Mouse (Mus musculus) kidney, postnatal 4 days (tissue): ENCODE data around the gene Hspa14.

Experiments
- DNase-seq, 2 experiments: peaks; one replicate each; pipeline ENCODE4 v3.0.0; 2021; ENCODE audit warnings: mixed read lengths in 2 of 2

Hspa14 gene

DNA sequence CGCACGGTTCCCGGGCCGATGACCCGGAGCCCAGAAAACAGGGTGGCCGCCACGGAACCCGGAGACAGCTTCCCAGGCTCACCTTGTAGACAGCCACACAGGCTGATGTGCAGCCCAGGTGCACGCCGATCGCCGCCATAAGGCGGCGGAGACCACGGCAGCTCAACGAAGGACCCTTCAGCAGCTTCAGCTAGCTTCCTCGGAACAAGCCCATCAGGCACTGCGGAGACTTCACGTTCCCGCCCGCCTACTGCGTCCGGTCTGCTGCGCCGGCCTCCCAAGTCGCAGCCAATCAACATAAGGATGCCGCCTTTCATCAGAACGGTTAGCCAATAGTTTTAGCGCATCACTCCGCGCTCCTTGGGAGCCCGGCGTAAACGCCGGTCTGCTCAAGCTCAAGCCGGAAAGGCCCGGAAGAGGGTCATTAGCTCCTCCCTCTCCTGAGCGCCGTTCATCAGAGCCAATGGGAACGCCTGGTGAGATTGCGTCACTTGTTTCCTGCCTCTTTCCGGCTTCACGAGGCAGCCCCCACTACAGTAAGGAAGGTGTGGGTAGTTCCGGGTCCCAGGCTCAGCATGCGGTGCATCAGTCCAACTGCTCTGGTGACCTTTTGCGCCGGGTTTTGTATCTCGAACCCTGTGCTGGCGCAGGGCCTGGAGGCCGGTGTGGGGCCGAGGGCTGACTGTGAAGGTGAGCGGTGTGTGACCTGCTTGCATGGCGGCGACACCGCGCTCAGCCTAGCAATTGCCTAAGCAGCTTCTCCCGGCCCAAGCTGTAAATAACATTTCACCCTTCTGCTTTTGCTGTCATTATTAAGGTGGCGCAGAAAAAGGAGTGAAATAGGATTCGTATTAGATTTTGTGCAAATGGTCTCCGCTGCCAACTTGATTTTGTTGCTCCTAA is at the start of gene Hspa14, which contains the start of the genes Gm45902 and Cdnf:
TSS of gene Hspa14 (minus strand) at position 263 of the 903 bp plus-strand sequence.
TSS of gene Gm45902 (minus strand) at position 239 of the 903 bp plus-strand sequence.
TSS of gene Cdnf (plus strand) at position 479 of the 903 bp plus-strand sequence.
- DNase-seq, result peak; percentile 93 to 96

DNA sequence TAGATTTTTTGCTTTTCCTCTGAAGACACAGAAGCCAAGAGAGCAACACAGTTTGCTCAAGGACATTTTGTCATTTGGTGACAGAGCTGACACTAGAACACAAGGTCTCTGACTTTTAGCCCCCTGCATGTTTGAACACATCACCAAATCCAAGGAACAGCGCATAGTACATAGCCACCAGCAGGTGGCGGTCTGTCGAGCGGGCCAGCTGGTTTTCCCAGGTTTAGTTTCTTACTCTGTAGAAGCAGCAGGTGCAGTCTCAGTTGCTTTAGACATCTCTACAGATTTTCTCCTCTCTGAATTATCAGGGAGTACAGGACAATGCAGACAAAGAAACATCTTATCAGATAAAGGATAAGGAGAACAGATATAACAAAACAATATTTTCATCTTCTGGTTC is 34.0 kb upstream of the Hspa14 start:
- DNase-seq, result peak; percentile 73 to 75

DNA sequence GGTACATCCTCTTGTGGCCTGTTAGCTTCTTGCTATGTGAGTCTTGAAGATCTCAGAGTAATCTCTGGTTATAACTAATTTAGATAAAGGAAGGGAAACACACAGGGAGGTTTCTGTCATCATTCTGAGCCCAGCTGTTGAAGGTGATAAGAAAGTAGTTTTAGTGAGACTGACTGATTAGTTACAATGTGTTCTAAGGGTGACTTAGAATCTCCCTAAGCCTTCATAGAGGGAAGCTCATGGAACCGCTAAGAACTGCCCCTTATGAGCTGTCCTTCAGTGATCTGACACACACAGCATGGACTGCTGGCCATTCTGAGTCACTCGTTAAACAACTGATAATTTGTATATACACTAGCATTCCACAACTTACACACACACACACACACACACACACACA is 33.4 kb upstream of the Hspa14 start:
- no peak for DNase-seq

DNA sequence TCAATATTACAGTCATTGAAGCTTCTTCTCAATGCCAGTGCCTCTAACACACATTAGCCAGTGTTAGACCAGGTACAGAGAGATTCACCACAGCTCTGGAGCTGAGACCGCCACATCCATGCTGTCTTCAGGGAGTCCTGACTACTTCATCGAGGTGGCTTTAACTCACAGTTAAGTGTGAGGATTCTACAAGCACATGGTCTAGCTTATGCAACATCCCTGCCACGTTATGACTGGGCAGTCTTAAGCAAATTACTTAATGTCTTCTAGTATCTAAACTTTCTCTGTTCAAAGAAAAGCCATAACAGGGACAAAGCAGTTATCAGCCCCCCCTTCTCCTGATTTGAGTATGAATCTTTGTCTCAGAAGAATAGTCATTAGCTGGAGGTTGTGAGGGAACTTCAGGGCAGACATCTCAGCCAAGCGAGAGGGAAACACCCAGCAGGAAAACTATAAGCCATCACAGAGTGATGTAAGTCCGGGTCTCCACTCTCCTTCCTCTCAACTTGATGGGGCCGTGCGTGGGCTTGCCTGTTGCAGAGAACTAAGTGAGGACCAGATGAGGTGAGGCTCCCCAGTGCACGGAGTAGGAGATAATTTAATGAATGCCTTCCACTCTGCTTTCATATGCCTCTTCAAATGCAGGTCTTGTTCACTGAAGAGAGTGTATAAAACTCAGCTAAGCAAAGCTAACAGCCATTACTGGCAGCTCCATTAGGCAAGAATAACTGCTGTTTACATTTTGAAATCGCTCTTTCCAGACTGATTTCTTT is 28.9 kb upstream of the Hspa14 start:
- no peak for DNase-seq

DNA sequence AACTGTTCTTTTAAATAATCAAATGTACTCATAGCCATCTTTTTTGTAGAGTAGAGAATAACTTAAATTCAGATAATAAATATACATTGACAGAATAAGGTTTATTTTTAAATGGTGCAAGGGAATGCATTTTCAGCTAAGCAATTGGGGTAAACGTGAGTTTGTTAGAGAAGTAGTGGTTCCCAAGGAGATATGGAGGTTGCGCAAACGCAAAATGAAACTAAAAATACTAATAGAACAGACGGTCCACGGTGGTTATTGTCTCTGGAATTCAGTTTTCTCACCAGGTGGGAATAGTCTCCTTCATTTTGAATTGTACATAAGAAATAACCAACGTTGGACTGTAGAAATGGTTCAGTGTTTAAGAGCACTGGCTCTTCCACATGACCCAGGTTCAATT is 13.7 kb upstream of the Hspa14 start:
- no peak for DNase-seq

DNA sequence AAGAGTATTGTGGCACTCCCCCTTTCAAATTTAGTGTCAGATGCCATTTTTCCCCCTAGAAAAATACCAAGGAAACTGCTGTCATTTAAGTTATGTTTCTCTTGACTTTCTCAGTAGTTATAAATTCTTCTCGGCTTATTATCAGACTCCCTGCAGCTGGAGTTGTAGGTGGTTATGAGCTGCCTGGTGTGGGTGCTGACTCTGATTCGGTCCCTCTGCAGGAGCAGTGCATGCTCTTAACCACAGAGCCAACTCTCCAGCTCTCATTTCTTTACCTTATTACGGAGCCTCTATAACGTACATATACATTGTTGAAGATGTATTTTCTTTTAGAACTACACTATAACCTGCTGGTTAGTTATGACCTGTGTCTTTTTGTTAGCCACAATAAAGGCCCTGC is 9.9 kb upstream of the Hspa14 start:
- no peak for DNase-seq

DNA sequence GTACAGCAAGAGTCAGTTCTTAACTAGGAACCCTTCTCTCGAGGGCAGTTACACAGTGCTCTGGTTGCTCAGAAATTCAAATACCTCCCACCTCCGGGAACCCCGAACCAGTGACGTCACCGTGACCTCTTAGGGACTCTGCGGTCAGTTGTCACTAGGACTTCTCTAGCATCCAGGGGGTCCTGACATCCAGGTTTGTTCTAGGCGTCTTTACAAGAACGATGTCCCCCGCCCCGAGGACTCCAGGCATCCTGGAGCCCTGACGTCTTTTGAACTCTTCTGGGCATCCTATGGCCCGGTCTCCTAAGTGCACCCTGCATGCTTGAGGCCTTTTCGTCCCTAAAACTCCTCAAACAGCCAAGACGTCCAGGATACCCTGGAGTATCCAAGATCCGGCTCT is 538 bp downstream of the Hspa14 start:
- peak; percentile 38 to 46 for DNase-seq

DNA sequence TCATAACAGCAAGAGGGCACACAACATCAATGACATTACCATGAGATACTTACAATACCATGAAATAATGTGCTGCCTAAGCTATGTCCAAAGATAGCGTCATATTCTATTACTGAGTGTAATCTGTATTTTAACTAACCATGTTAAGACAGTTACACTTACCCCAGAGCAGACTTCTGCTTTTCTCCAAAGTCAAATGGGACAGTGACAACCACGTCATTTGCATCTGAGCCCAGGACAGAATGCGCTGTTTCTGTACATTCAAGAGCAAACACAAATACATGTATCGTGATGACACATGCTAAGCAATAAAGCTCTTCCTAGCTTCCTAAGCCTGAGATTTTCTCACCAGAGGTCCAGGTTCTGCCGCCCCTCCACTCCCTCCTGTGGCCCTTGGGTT is 11.7 kb downstream of the Hspa14 start:
- no peak for DNase-seq

DNA sequence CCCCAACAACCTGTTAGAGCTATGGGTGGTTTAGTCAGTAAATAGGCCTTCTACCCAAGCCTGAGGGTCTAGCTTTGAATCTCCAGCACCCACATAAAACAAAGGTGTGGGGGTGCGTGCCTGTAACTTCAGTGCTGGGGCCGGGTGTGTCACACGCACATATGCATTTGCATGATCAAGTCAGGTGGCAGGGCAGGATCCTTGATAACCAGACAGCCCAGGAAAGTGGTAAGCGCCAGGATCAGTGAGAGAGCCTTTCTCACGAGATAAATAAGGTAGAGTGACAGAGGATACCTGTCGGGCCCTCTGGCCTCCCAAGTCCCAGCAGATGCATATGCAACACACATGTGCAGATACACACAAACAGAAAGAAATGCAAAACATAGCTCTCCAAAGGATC is 13.1 kb downstream of the Hspa14 start:
- no peak for DNase-seq

DNA sequence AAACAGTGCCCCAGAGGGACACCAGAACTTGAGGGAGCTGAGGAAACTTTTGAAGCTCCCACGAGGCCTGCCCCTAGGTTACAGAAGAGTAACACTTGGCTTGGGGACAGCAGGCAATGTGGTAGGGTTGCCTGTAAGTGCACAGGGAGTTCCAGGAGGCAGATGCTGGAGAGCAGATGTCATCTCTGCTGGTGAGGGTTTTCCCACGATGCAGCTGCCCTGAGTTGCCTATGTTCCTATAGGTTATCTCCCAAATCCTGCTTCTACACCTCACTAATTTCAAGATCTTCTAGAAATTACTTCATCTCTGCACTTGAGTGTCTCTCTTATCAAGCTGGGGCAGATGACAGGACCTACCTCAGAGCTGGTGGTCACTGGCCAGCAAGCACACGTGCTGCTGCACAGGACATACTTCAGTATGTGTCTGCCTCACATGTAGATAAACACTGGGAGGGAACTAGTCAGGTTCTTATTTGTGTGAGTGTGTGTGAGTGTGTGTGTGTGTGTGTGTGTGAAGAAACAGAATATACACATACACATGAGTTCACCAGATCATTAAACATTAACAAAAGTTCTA is 18.7 kb downstream of the Hspa14 start:
- DNase-seq, result no peak

DNA sequence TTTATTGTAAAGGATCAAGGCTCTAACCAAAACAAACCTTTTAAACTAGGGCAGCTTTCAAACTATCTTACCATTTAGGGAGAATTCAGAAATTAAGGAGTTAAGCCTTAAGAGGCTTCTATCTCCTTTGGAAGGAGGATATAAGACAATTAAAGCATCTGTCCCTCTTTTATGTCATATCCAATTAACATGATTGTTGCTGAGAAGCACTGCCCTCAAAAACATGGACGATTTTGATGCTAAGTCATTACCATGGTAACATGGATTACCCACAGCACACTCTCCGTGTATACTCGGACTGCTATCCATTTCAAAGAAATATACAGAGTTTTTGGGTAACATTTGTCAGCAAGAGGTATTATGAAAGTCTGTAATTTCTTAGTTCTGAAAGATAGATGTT is 22.8 kb downstream of the Hspa14 start:
- no peak for DNase-seq

DNA sequence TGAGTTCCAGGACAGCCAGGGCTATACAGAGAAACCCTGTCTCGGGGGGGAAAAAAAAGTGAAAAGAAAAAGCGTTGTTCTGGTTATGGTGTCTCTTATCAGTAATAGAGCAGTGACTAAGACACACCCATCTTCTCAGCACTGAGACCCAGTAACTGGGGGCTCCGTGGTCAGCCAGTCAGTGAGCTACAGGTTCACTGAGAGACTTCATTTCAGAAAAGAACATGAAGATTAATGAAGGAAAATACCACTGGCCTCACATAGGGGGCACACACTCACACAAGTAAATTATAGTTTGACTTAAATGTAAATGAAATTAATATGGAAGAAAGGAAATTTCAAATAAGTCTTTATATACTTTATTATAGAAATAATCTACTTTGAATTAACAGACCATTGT is 32.4 kb downstream of the Hspa14 start:
- DNase-seq, result no peak

DNA sequence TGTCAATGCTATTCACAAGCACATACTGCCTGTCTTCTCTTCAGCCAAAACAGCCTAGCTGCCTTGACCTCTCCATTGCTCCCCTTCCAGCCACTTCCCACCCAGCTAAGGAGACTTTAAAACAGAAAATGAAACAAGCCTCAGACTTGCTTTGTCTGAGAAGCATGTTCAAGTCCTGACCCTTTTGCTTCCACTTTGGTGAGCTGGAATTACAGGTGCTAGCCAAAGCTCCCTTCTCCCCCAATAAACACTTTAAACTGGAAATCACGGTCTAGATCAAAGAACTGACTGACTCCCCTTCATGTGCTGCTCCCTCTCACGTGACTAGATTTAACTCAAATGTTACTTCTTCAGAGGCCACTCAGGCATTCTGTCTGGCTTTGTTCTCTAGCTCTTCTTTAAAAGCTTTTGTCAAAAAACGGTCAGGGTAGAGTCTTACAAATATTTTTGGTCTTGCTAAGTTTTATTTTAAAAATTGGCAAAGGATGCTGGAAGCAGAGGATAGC is 36.8 kb downstream of the Hspa14 start:
- DNase-seq, result no peak

DNA sequence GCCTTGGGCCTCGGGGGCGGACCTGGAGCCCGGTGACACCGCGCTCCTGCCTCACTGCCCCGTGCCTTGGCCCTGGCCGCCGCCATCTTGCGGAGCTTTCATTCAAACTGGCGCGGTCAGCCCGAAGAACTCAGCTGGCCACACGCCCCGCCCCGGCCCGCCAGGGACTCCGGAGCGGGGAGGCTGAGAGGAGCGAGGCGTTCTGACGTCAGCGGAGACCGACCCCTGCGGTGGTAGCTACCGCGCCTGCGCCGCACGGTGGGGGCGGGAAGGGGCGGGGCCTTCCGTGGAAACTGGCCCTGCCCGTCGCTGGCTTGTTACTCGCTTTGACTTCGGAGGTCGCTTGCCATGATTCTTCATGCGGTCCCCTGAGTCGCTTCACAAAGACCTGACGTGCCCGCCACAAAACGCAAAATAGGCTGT is 37.7 kb downstream of the Hspa14 start, which contains the start of gene Suv39h2:
TSS of gene Suv39h2 (minus strand) at position 171 of the 423 bp plus-strand sequence.
- peak; percentile 99 for DNase-seq

DNA sequence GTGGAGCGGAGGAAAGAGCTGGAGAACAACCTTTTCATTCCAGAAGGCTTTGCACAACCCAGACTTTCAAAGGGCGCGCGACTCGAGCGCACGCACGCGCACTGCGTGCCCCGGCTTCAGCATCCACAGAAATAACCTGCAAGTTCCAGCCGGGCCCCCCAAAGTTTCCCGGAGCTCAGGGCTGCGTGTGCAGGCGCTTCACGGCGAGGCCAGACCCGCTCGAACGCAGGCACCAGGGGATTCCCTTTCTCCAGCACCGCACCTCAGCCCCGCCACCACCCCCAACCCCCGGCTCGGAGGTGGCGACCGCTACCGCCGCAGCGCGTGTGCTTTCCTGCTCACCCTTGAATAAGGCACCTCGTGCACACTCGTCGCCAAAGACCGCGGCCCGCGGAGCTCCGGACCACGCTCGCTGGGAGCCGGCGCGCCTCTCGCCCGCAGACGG is 38.2 kb downstream of the Hspa14 start:
- peak; percentile 71 to 80 for DNase-seq

DNA sequence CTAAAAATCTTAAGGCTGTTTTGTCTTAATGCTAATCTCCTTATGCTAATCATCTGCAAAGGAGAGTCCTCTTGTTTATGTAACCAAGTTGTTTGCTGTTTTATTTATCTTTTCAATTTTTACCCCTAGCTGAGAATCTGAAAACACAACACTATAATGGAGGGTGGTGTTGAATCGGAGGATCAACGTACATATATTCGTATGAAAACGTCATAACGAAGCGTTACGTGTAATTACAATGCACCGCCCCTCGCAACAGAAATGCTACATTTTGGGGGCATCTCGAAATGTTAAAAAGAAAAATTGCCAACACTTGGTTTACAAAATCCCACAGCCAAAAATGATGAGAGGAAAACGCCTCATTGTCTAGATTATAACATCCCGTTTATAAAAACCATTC is 38.7 kb downstream of the Hspa14 start:
- no peak for DNase-seq

DNA sequence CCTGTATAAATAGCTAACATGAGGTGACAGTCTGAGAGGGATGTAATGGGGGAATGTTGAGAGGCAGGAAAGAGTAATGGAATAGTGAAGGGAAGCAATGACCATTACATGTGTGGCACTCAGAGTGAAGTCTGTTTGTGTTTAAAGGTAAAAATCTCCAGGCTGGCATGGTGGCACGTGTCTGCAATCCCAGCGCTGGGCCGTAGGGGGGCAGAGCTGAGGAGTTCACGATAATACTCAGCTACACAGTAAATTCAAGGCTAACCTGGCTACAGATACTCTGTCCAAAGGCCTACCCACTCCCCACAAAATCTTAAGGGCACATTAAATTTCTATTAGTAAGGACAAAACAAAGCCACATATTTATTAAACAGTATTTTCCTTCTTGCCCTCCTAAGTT is 56.0 kb downstream of the Hspa14 start:
- DNase-seq, result peak in 1 of 2 experiments; percentile 6

DNA sequence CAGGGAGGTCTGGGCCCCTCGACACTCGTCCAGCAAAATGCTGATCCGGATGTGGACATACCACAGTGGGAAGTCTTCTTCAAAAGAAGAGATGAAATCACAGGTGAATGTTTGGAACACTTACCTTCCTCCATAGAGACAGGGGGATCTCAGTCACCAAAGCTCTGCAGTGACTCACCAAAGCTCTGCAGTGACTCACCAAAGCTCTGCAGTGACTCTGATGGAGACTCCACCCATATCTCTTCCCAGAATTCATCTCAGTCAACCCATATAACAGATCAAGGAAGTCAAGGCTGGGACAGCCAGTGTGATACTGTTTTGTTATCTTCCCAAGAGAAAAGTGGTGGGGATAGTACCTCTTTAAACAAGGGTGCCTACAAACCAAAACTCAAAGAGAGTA is 59.5 kb downstream of the Hspa14 start:
- no peak for DNase-seq

DNA sequence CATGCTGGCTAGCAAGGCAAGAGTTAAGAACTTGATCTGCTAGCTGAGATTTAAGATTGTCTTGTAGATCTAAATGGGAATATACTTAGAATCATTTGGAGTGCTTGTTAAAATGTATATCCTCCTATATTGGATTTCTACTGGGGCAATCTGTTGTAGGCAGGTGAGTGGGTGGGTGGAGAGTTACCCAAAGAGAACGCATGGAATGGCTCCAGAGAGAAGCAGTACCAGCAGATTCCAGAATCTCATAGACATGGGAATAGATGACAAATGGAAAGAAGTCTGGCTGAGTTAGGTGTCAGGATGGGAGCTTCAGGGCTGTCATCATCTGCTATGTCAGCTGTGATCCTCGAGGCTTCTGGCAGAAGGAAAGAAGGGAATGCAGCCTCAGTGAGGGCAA is 63.2 kb downstream of the Hspa14 start:
- no peak for DNase-seq

DNA sequence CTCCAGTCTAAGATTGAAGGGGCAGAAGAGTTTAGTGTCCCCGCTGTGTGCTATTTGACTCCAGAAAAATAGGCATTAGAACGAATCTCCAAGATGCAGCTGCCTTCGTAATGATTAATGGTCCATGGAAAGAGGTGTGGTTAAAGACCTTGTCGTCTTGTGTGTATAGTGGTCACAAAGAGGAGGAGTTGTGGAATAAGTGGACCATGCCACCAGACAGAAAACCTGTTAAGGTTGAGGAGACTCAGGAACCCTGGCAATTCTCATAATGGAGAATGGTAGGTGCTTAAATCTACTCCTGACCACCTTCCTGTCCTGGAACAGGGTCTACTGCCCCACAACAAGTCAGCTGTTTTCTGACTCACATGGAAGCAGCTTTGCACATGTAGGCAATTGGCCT is 66.6 kb downstream of the Hspa14 start:
- no peak for DNase-seq

DNA sequence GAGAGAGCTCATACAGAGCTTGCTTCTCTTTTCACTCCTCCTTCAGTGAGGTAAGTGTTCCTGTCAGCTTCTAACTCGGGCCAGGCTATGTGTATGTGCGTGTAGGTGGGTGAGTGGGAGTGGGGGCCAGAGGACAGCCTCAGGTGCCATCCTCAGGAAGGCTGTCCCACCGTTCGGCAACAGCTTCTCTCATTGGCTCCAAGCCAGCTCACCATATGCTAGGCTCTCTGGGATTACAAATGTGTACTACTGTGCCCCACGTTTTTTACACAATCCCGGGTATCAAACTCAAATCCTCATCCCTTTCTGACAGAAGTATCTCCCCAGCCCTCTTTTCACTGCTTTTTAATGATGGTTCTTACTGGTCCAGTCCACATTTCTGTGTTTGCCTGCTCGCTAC is 68.4 kb downstream of the Hspa14 start:
- no peak for DNase-seq
